Mouse (Mus musculus) heart, embryonic 13.5 days (tissue): ENCODE measurements around the gene Mlxipl. TPM values are rescaled to one million over a fixed set of nuclear protein-coding genes. Genes with fewer than 3 reads are reported as not detected.

ENCODE experiments used
- ATAC-seq: fragments of 200-750 bp; cut with Nextera tagmentation; 2 replicates; pipeline ENCODE4 v1.8.0; 2017; ENCODE audit warnings: moderate TSS enrichment; ENCODE audit not compliant: insufficient number of reproducible peaks, low FRiP score, low TSS enrichment; ENCODE audit errors: extremely low read depth
- H3K27ac ChIP-seq: fragments of 300-500 bp; sonication (generic); replicated peaks from 2 replicates; pipeline ENCODE4 v1.5.1; 2015; ENCODE audit warnings: moderate library complexity, mild to moderate bottlenecking, inconsistent platforms
- H3K27me3 ChIP-seq: fragments of 300-500 bp; sonication (generic); replicated peaks from 2 replicates; pipeline ENCODE4 v1.6.1; 2015; ENCODE audit warnings: mild to moderate bottlenecking, inconsistent platforms
- H3K36me3 ChIP-seq: fragments of 300-500 bp; sonication (generic); 2 replicates; pipeline ENCODE4 v1.6.1; 2015; ENCODE audit warnings: mild to moderate bottlenecking, inconsistent platforms
- H3K4me1 ChIP-seq: fragments of 300-500 bp; sonication (generic); 2 replicates; pipeline ENCODE4 v1.6.1; 2015; ENCODE audit warnings: inconsistent platforms
- H3K4me2 ChIP-seq: fragments of 300-500 bp; sonication (generic); 2 replicates; pipeline ENCODE4 v1.6.1; 2015; ENCODE audit warnings: inconsistent platforms, mild to moderate bottlenecking, moderate library complexity
- H3K4me3 ChIP-seq: fragments of 300-500 bp; sonication (generic); 2 replicates; pipeline ENCODE4 v1.5.1; 2015; ENCODE audit warnings: moderate library complexity, mild to moderate bottlenecking, inconsistent platforms
- H3K9ac ChIP-seq: fragments of 300-500 bp; sonication (generic); 2 replicates; pipeline ENCODE4 v1.6.1; 2015; ENCODE audit warnings: inconsistent platforms, mild to moderate bottlenecking, moderate library complexity
- H3K9me3 ChIP-seq: fragments of 300-500 bp; sonication (generic); 2 replicates; pipeline ENCODE4 v1.6.1; 2016; ENCODE audit warnings: inconsistent platforms
- WGBS: fragments of 180-500 bp; shearing (Covaris S2); methylation state at CpG from one replicate; pipeline ENCODE4 v1.1.7; 2015; ENCODE audit warnings: mixed read lengths; 5-methylcytosine and 5-hydroxymethylcytosine counted together
- polyA plus RNA-seq: library from polyadenylated mRNA; unstranded; fragments of >200 nt; fragmentation: Nextera tagmentation; extraction: Ambion mirVana; gene quantifications from 2 replicates; pipeline ENCODE4 v1.2.1, GENCODE M21; 2015

Gene Mlxipl
- polyA plus RNA-seq, 1 experiment from 2014 or later: 1.3 TPM

DNA sequence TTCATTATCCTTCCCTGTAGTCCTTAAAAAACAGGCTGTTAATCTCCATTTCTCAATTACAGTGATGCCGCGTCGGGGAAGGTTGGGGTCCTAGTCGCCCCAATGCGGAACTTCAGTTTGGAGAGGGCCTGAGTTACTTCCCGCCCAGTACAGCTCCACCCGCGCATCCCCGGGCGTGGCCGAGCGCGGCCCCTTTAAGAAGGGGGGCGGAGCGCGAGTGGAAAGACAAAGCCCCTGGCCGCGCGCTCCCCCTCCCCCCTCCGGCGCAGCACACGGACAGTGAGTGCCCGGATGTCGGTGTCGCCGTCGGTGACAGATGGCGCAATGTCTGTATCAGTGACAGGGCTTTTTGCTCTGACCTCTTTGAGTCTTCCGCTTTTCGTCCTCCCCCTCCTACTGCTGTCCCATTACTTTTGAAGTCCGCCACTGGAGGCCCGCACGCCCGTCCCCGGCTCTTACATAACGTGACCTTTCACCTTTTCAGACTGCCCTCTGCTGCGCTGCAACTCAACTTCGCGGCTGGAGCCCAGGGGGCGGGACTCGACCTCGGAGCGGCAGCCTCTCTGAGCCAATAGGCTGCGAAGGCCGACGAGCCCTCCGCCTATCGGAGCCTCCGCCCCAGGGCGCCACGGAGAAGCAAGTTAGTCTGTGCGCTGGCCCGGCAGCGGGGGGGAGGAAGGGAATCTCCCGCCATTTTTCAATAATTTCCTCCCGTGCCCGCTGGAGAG is 97.1 kb downstream of the Mlxipl start, which contains the start of gene Baz1b:
Gene Baz1b, plus strand, starts transcription at position 644 of the 728 bp plus-strand sequence.
- H3K36me3 ChIP-seq: peaks cover 34% of the 10 kb centered on the region
- peak within 1 kb of the TSS; percentile 97 for H3K9ac ChIP-seq
- ATAC-seq: peak; percentile 96
- peak within 1 kb of the TSS; percentile 96 for H3K27ac ChIP-seq
- H3K4me2 ChIP-seq: peak within 1 kb of the TSS; percentile 84
- H3K4me1 ChIP-seq: peaks cover 39% of the 10 kb centered on the region
- H3K9me3 ChIP-seq: no peaks in the 10 kb centered on the region
- H3K27me3 ChIP-seq: no peaks in the 10 kb centered on the region
- peak within 1 kb of the TSS; percentile 89 for H3K4me3 ChIP-seq
- WGBS: under 1% methylated on average over 57 of the region's 57 CpGs

DNA sequence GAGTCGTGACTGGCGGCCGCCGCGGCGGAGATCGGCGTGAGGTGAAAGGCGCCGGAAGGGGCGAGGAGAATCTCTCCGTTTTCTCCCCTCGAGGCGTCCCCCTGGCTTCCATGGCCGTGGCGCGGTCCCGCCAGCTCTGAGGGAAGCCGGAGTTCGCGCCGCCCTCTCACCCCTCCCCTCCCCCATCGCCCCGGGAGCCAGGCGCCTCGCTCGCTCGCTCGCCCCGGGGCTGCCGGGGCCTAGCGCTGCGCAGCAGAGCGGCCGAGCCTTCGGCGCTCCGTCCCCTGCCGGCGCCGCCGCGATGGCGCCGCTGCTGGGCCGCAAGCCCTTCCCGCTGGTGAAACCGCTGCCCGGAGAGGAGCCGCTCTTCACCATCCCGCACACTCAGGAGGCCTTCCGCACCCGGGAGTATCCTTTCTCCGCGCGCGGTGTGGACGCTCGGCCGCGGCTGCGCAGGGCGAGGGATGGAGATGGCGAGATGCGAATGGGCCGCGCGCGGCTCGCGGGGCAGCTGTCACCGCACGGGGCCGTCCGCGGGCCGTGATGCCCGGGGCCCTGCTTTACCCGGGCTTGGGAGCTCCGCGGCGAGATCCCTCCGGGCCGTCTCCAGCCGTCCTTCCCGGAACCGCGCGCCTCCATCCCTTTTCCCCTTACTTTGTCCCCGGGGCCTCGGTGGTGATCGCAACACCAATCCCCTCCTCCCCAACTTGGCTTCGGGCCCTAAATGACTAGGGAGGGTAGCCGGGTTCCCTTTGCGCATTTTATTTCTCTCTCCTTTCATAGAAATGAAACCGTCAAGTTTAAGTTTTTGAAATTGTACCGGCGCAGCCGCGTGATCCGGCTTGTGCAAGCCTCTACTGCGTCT is 97.9 kb downstream of the Mlxipl start:
- H3K4me1 ChIP-seq: peaks cover 46% of the 10 kb centered on the region
- H3K4me2 ChIP-seq: peak overlapping the region; percentile 84
- peak overlapping the region; percentile 97 for H3K9ac ChIP-seq
- under 1% methylated on average over 90 of the region's 102 CpGs for WGBS
- peak overlapping the region; percentile 89 for H3K4me3 ChIP-seq
- no peaks in the 10 kb centered on the region for H3K9me3 ChIP-seq
- H3K27ac ChIP-seq: peak overlapping the region; percentile 96
- peaks cover 34% of the 10 kb centered on the region for H3K36me3 ChIP-seq
- peak; percentile 61 for ATAC-seq
- H3K27me3 ChIP-seq: no peaks in the 10 kb centered on the region

Other genes with a start within 250 kb of the Mlxipl start
- not detected in 2 replicates for gene Tmem270, start 183.2 kb upstream of the Mlxipl start, polyA plus RNA-seq
- gene Cldn13, start 174.4 kb upstream of the Mlxipl start, polyA plus RNA-seq: 3.2 and 9.9 TPM in 2 replicates
- 9.3 and 10.4 TPM in 2 replicates for gene Mettl27, start 157.5 kb upstream of the Mlxipl start, polyA plus RNA-seq
- gene Cldn4, start 143.0 kb upstream of the Mlxipl start, polyA plus RNA-seq: 1.6 and 1.7 TPM in 2 replicates
- 6.3 and 7.0 TPM in 2 replicates for gene Cldn3, start 103.7 kb upstream of the Mlxipl start, polyA plus RNA-seq
- 59.1 and 65.8 TPM in 2 replicates for gene Abhd11, start 80.7 kb upstream of the Mlxipl start, polyA plus RNA-seq
- gene Stx1a, start 66.4 kb upstream of the Mlxipl start, polyA plus RNA-seq: 8.2 and 8.3 TPM in 2 replicates
- gene Dnajc30, start 25.7 kb upstream of the Mlxipl start, polyA plus RNA-seq: 26.4 and 28.1 TPM in 2 replicates
- 70.8 and 71.2 TPM in 2 replicates for gene Bud23, start 24.9 kb upstream of the Mlxipl start, polyA plus RNA-seq
- gene Vps37d, start 11.6 kb upstream of the Mlxipl start, polyA plus RNA-seq: 3.0 and 3.3 TPM in 2 replicates
- gene Tbl2, start 59.8 kb downstream of the Mlxipl start, polyA plus RNA-seq: 18.0 and 18.1 TPM in 2 replicates
- gene Bcl7b, start 78.4 kb downstream of the Mlxipl start, polyA plus RNA-seq: 33.7 and 38.0 TPM in 2 replicates
- 21.9 and 24.4 TPM in 2 replicates for gene Baz1b, start 97.4 kb downstream of the Mlxipl start, polyA plus RNA-seq
- 5.4 and 6.4 TPM in 2 replicates for gene Fzd9, start 161.3 kb downstream of the Mlxipl start, polyA plus RNA-seq